Mouse (Mus musculus) kidney, postnatal 25 days (tissue): Measurements from ENCODE around the gene A26c2.

Experiments
- DNase-seq, 2 experiments: peaks; one replicate each; pipeline ENCODE4 v3.0.0; 2021; ENCODE audit warnings: mixed read lengths in 2 of 2

Gene A26c2

GRCm38 (mm10) chr7:62823573-62823972 lies at the start of gene A26c2:
Gene A26c2, minus strand, starts transcription at chr7:62823673.
- DNase-seq = no peak

- DNase-seq = no peak
Measured at GRCm38 (mm10) chr7:62851471-62851870, 28.0 kb upstream of the A26c2 start.
